Mouse (Mus musculus) cerebellum, postnatal 10 days (tissue): ENCODE results near the gene Hoxd12.
A peak's percentile ranks its signal among the peaks of the same experiment; 100 is the strongest.

ENCODE experiments used
- DNase-seq, 2 experiments: peaks; one replicate each; pipeline ENCODE4 v3.0.0; 2021; ENCODE audit warnings: mixed read lengths in 2 of 2

The Hoxd12 gene

DNA sequence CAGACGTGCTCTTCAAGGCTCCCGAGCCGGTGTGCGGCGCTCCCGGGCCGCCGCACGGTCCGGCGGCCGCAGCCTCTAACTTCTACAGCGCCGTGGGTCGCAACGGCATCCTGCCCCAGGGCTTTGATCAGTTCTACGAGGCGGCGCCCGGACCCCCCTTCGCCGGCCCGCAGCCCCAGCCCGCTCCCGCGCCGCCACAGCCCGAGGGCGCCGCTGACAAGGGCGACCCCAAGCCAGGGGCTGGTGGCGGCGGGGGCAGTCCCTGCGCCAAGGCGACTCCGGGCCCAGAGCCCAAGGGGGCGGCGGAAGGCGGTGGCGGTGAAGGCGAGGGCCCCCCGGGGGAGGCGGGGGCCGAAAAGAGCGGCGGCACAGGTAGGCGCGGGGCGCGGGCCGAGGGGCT lies 8.0 kb downstream of the Hoxd12 start:
- DNase-seq = no peak

- DNase-seq = no peak
Observed at GRCm38 (mm10) chr2:74683471-74683951, 8.7 kb downstream of the Hoxd12 start.

DNA sequence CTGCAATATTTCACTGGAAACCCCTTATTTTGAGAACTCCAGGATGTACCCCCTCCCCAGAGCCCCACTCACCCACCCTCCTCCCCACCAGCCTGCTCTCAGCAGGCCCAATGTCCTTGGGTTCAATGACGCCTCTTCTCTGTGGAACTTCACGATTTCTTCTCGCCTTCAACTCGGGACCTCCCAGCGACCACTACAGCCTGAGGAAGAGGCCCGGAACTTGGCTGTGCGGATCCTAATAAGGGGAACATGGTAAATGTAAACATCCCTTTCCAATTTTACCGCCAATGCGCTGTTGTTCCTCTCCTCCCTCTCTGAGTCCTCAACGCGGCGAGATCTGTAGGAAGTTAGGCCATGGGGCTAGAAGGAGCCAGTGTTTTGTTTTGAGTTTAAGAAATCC lies 9.3 kb downstream of the Hoxd12 start:
- no peak for DNase-seq

- no peak for DNase-seq
Observed at GRCm38 (mm10) chr2:74685059-74685603, 10.3 kb downstream of the Hoxd12 start.

GRCm38 (mm10) chr2:74686301-74686987 lies 11.6 kb downstream of the Hoxd12 start:
- DNase-seq = peak; percentile 75 to 77

DNA sequence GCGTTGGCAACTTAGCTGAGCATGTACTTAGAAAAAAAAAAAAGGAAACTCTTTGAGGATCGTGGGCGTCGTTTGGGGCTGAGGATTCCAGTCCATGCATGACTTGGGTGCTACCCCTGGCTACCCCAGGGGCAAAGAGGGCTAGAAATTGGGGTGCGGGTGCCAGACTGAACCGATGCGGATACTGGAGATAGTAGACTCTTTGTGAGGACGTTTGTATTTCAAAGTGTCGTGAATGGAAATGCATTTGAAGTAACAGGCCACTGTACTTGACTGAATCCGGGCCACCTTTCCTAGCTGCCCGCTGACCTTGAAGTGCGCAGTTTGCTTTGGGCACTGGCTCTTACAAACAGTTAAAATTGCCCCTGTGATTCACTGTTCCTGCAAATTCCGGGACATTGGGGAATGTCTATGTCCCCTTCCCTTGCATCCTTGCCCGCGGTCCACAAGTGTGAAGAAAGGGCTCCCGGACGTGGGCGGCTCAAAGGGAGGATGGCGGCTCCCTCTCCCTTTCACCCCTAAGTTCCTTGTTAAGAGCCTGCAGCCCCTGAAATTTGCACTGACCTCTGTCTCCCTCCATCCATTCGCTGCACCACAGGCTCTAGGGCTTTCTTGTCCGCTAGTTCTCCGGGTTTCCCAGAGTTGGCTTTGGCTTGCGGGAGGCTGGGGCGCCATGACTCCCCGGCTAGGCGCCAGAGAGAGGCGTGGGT lies 12.3 kb downstream of the Hoxd12 start:
- no peak for DNase-seq

DNA sequence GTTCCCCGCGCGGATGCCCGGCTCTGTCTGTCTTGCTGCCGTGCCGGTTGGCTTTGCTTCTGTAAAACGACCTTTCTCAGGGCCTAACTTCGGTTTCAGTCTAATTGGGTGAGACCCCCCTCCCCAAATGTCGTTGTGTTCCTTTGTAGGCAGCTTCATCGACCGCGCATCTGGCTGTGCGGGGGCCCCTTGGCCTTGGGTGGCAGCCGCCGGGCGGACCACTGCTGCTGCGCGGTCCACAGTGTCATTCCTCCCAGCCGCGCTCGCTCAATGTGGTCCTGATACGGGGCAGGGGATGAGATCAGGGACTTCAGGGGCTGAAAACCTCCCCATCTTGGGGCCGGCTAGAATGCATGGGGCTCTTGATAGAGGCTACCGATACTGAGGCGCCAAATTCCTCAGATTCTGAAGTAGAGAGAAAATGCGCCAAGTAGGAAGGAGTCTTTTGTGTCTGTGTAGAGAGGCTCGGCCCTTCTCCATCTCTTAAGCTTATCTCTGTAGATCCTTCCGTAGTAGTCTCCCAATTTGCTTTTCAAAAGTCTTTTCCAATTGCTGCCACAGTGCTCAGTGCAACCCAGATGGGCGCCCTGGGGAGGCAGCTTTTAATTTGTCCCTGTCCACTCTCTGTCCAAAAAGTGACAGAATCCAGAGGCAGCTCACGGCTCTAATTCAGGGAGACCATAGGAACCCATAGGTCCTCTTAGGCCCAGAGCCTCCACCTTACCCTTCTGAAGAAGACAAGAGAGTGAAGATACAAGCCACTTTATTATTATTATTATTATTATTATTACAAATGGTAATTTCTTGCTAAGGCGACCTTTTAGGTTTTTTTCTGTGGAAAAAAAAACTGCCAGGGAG lies 13.1 kb downstream of the Hoxd12 start:
- DNase-seq = no peak

- no peak for DNase-seq
Observed at GRCm38 (mm10) chr2:74688795-74689573, 14.2 kb downstream of the Hoxd12 start.

DNA sequence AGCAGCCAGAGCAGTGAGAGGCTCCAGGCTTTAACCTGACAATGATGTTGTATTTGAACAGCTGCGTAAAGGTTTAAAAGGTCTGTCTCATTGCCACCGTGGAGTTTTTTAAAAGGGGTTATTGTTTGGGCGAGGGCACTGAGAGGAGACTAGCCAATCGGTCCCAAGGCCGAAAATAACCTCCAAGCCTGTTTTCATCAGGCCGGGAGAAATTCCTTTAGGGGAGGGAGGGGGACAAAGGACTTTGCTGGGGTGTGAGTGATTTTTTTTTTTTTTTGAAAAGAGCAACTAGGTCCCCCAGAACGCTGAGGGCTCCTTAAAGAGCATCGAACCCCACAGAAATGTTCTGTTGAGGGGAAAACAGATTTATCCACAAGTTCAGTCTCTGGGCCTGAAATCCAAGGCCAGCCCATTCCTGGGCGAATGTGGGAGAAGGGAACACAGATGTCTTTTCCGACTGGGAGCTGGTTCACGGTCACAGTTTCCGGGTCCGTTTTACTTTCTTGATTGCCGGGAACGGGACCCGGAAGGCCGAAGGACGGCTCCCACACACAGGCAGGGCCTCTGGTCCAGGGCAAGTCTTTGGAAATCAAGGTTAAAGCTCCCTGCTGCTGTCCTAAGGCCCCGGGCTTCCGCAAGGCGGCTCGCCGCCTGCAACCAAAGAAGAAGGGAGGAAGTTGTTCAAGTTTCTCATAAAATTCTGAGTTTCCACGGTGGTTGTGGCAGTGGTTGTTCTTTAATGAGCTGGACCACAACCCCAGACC lies 14.9 kb downstream of the Hoxd12 start:
- no peak for DNase-seq

DNA sequence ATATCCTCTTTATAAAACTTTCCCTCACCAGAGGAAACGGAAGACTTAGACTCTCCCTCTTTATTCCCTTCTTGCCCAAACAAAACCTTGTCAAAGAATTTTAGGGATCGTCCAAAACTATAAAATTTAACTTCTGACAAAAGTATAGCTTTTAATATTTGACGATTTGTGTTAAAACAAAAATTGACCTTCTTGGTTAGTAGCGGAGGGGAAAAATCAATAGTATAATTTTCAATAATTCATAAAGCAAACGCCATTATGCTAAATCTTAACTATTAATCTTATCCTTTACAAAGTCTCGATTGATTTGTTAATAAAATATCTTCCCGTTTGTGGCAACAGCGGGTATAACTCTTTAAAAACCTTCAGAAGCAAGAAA lies 15.5 kb downstream of the Hoxd12 start:
- DNase-seq = no peak

DNA sequence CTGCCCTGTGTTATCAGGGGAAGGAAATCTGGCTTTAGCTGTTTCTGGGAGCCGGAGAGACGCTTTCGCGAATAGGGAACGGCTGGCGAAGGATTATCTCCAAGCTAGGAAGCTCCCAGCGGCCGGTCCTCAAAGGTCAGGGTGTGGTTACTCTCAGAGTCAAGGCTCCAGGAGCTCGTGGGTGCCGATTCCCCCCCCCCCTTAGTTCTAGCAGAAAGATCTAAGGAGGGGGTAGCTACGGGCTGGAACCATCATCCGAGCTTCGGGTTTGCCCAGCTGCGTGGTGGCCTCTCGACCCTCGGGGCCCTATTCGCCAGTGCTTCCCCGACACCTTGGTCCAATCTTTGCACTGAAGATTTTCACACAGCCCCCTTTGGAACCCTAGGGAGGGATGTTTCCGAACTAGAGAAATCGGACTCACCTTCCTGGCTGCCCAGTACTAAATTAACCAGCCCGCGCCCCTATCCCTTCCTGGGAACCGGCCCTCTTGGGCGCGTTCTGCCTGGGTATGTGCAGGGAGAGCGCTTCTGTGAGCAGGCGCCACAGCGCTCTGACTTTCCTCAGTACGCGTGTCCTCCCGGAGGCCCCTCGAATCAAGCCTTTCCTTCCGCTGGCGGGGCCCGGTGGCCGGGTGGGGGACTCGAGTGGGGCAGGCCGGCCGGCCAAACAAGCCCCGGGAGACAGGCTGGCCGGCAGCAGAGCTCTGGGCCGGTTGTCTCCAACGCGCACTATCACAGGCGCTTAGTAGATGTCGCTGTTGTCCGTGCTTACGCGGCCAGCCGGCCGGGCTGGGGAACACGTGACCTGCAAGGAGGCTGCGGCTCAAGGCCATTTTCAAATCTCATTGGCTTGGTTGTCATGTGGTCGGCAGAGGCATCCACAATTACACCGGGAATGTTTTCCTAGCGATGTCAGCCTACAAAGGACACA lies 16.5 kb downstream of the Hoxd12 start, which contains the start of gene Hoxd10:
Hoxd10 (plus strand) TSS at position 903 of the 930 bp plus-strand sequence.
- peak; percentile 53 to 59 for DNase-seq

- no peak for DNase-seq
Observed at GRCm38 (mm10) chr2:74691995-74692807, 17.4 kb downstream of the Hoxd12 start.

DNA sequence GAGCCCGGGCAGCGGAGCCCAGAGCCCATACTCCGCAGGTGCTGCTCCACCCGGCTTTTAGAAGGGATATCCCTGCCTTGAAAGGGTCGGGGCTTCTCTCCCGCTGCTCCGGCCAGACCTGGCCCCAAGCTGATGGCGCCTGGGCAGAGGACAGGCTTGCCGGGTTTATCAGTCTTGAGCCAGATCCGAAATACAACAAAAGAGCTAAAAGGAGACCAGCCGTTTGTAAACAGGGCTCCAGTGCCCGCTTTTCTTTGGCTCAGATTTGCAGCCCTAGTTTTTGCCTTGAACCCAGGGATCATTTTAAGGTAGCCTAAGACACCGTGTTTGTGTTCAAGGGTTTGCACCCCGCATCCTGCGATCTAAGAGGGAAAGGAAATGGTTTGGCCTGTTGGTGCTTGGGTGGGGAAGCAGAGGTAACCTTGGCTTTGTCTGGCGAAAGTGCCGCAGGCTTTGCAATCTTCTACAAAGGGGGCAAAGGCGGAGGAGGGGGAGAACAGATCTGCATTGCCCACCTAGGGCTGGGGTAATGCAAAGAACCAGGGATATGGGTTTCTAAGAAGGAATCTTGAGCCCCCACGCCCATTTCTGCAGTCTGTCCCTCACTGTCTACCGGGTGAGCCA lies 18.1 kb downstream of the Hoxd12 start:
- DNase-seq = no peak

GRCm38 (mm10) chr2:74693432-74693827 lies 18.6 kb downstream of the Hoxd12 start:
- DNase-seq = no peak

DNA sequence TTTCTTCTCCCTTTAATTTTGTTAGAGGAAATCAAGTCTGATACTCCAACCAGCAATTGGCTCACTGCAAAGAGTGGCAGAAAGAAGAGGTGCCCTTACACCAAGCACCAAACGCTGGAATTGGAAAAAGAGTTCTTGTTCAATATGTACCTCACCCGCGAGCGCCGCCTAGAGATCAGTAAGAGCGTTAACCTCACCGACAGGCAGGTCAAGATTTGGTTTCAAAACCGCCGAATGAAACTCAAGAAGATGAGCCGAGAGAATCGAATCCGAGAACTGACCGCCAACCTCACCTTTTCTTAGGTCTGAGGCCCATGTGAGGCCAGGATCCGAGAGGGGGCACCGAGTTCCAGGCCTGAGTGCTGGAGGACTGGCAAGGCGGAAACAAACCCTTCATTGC lies 19.3 kb downstream of the Hoxd12 start:
- no peak for DNase-seq

DNA sequence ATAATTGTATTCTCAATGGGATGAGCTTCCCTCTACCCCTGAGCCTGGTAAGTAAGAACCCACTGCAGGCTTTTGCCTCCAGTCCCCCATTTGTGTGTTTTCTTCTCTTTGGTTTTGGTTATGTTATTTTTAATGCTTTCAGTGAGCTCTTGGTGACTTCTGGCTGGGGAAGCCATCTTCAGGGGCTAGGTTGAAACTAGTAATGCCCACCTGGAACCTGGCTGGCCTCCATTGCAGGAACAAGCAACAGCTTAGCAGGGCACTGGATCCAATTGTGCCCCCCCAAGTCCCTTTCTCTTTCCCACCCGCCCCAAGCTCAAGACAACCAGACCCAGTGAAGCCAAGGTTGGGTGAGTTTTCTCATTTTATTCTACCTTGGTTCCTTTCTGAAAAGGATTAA lies 20.6 kb downstream of the Hoxd12 start:
- no peak for DNase-seq

DNA sequence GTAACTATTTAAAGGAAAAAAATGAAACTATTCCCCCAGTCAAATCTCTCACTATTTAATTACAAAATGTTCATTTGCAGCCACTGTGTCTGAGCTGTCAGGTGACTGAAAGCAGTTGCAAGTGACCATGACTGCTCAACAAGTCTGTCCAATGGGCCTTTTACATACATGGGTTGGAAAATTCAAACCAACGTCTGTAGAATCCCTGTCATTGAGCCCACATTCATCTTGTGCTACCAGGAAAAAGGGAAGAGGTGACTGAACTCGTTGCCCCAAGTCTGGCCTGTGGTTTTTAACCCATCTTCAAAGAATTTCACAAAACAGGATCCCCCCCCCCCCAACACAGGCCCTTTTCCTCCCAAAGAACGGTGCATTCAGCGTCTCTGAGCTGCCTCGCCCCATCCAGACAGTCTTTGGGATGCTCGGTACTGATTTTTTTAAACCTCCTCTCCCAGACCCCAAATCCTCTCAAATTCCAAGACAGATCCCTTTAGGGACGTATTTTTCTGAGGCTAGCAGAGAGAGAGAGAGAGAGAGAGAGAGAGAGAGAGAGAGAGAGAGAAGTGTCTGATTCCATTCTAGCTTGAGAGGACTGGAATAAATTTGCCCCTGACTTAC lies 21.1 kb downstream of the Hoxd12 start:
- DNase-seq = no peak
